Mouse (Mus musculus): ENCODE data around the gene Lsm3. TPM values are rescaled to one million over a fixed set of nuclear protein-coding genes. Genes with fewer than 3 reads are reported as not detected.

The Lsm3 gene
- total RNA-seq, 1 experiment from 2014 or later, result 40.8 TPM

DNA sequence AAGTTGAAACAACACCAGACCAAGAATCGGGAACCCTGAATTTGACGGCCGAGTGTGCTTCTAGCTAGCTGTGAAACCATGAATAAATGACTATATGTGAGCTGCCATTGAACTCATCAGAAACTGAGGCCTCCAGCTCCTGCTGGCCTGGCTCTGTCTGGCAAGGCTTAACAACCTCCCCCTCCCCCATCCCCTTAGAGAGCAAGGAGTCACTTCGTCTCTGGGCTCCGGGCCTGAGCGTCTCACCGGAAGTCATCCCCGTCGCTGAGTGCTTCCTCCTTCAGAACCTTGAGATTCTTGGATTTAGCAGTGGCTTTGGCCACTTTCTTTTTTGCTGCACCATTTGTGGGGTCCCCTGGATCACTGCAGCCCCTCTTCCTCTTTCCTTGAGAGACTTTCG, 5.5 kb upstream of the Lsm3 start:
- no peak for DNase-seq

DNA sequence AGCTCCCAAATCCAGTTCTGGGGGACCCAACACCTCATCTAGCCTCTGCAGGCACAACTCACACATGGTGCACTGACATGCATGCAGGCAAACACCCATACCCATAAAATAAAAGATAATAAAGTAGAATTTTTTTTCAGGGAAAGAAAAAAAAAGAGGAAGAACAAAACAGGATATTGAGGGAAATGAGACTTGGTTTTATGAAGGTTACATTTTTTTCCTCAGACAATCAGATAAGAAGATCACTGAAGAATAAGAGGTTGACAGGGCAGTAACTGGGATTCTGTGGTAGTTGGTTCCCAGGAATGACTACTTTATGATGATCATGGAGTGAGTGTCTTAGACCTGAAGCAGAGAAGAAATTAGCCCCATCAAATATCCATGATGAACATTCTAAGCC, 1.6 kb upstream of the Lsm3 start:
- DNase-seq, result no peak

DNA sequence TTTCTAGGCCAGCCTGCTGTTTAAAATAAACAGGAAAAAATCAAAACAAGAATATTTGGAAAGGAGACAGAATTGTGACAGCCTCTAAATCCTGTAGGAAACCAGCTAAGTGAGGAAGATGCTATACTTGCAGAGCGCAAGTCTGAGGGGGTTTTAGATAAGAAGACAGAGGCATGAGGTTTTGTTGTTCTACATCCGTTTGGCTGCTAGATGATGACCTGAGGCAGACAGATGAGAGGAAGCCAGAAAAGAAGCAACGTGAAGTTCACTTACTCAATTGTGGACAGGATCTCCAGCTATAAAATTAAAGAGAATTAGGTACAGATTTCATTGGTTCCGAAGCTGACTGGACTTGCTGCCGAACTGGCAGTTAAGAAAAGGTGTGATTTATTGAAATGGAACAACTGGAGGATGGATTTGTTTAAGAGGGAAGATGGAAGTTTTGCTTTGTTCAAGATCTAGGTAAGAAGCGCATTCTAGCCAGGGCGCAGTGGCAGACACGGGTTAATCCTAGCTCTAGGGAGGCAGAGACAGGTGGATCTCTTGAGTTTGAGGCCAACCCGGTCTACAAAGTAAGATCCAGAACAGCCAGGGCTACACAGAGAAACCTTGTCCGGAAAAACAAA, 878 bp upstream of the Lsm3 start:
- DNase-seq, result no peak

DNA sequence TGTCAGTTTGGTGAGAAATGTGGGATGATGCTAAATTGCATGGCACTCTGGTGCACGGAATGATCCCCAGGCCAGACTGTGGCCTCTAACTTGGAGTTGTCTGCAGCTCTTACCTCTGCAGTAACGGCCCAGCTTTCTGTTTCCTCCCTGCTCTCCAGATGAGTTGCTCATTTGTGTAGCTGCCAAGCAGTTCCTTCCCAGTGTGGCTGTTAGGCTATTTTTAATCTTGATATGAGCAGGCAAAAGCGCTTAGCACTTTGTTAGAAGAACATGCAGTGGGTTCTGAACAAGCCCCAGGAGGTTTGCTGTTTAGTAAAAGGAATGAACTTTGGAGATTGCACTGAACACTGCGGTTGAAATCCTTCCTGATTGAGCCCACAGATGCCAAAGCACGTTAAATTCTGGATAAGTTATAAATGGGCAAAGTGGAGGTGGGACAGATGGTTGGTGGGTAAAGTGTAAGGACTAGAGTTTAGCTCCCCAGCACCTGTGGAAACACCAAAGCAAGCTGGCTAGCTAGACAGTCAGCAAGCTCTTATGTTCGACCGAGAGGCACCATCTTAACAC, 2.8 kb downstream of the Lsm3 start:
- no peak for DNase-seq

DNA sequence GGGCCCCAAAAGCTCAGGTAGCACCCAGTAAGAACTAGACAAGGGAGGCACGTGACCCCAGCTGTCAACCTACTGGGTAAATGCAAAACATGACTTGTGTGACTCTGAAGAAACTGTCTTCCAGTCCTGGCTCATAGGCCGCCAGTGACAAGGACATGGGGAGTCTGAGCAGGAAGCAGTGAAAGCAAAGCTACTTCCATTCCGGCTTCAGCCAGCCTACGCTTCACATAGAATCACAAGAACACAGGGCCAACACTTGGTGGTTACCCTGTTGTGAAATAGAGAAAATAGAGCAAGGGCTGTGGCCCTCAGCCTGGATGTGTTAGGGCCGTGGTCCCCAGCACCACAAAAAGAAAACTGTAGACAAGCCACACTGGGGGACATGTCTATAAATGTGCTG, 7.1 kb downstream of the Lsm3 start:
- no peak for DNase-seq

DNA sequence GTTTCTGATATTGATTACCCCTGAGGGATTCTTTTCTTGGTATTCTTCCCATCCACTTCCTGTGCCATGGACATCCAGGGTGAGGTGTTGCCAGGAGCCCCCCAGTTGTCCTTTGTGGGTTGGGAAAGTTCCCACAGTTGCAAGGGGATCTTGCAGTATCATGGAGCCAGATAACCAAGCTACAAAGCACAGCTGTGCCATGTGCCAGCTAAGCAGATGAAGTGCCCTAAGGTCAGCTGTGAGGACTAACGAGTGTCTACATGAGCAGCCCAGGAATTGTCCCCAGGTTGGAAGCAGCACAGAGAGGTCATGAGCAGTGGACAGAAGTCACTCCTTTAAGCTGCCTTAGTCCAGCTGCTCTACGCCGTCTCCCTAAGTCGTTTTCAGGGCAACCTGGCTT, 9.8 kb downstream of the Lsm3 start:
- DNase-seq, result no peak

DNA sequence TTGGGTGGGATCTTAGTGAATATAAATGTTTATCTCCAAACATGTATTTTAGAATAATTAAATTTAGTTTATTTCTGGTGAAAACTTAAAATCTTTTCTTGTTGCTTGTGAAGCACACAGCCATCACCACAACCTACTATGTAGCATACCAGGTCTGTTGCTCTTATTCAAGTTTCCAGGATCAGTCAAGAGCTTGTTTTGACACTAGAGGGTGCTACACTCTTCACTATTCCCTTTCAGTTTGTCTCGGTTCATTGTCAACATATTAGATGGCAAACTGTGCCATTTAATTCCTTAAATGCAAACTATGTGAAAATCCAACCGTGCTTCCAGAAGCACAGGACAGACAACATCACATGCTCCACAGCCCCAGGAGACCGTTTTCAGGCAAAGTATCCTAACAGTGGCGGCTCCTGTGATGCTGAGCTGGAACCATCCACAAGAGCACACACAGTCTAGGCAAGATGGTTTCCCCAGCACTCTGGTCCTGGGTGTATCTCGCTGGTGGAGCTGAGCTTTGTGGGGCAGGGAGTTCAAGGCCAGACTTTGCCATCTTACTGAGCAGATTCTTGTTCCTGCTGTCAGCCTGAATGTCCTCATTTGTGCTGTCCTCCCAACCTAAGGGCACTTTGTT, 11.6 kb downstream of the Lsm3 start:
- no peak for DNase-seq

DNA sequence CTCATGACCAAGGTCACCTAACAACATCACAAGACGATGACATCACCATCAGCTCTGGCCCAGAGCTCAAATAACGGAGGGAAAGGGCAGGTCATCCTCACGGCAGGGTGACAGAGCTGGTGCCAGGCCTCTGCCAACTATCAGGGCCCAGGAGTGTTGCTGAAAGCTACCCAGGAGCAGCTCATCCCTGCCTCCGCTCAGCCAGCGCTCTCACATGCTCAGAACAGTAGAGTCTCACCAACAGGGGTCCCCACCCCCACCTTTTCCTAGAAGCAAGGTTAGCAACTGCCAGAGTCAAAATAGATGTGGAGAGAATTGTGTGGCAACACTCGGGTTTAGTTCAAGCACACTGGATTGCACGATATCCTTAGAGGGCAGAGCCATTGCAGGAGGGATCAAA, 12.5 kb downstream of the Lsm3 start:
- peak; percentile 7 for DNase-seq

DNA sequence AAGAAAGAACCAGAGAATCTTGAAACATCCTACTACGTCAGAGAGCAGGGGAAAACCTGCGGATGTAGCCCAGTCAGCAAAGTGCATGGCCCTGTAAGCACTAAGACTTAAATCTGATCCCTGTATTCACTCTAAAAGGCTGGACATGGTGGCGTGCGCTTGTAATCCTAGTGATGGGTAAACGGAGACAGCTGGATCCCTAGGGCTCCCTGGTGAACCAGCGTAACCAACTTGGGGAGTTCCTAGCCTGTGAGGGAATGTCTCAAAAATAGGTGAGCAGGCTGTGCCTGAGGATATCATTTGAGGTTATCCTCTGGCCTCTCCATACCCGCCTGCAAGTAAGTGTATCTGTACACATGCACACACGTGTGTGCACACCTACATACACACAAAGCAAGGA, 14.9 kb downstream of the Lsm3 start:
- DNase-seq, result no peak

DNA sequence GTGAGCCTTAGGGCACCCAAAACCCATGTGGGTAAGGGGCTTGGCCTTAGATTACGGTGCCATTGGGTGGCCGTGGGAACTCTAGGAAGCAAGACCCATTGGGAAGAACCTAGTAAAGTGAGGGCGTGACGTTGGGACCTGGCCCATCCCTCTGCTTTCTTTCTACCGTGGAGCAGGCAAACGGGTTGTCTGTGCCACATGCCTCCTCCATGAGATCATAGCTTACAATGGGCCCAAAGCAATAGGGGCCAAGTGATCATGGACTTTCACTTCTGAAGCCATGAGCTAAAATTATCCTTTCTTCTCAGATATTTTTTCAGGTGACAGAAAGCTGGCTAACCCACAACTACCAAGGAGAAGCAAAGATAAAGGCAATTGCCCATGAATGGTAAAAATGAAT, 15.5 kb downstream of the Lsm3 start:
- no peak for DNase-seq

DNA sequence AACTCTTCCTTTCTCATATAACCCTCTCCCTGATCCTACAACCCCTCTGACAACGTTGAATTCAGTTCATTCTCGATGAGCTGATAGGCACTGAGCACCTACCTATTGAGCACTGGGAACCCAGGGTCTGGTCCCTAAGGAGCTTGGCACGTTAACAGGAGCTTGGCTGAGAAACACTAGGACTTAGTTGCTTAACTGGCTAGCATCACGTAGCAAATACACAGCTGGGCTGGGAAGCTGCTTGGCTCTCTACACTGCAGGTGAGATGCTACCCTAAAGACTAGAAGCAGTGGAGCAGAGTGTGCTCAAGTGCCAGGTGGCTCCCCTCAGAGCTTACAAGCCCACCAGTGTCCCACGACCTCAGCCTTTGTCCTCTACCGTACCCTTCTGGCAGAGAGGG, 16.9 kb downstream of the Lsm3 start:
- DNase-seq, result no peak

DNA sequence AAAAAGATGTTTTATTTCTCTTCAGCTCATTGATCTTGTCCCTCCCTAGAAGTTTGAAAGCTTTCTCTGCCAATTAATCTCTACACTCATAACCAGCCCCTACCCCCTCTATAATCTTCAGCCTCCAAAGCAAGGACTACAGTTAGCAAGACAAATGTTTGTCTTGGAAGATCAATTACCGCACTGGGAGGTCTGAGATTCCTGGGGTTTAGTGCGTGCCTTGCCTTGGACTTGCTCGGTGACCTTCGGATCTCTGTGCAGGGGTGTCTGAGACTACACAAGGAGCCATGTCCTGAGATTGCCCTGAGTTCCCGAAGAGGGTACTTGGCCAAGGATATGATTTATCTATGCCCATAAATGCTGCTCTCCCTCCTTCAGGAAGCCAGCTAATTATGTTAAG, 17.6 kb downstream of the Lsm3 start:
- DNase-seq, result no peak

DNA sequence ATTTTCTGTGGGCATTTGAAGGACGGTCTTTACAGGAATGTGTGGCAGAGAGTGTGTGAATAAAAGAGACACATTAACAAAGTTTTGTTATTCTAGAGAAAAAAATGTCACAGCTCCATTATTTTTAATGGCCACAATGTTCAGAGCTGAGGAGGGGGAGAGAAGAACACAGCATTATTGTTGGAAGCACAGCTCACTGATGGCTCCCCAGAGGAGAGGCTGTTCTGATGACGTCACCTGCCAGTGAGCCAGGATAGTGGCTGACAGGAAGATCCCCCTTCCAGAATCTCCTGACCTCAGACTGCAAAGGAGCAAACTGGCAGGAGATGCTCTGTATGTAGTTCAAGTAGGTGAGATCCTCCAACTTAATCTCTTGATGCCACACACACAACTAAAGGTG, 18.0 kb downstream of the Lsm3 start:
- no peak for DNase-seq

DNA sequence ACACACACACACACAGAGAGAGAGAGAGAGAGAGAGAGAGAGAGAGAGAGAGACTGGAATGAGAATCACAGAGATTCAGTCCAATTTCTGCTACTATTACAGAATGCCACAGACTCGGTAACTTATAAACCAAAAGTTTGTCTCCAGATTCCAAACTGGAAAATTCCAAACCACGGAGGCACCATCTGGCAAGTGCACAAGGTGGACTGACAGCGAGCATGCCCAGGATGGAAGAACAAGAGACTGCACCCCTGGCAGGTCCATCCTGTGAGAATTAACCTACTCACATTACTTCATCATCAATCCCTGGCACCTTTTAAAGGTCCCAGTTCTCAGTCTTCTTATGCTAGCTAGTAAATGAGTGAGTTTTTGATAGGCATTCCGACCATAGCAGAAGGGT, 18.5 kb downstream of the Lsm3 start:
- DNase-seq, result no peak

DNA sequence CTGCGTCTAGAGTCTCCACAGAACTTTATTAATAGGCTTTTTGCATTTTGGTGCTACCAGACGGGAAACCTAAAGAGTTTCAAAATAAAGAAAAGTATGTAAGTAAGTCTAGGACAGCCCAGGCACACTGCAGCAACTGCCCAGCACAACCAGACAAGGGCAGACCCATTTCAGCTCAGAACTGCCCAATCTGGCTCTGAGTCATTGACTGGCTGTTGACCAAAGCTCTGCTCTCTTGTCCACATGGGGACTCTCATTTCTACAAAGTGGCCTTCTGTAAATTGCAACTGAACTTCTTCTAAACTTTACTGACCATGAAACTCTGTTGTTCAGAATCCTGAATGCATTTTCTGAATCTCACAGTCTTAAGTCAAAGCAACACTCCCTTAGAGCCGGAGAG, 19.5 kb downstream of the Lsm3 start:
- peak; percentile 27 for DNase-seq

DNA sequence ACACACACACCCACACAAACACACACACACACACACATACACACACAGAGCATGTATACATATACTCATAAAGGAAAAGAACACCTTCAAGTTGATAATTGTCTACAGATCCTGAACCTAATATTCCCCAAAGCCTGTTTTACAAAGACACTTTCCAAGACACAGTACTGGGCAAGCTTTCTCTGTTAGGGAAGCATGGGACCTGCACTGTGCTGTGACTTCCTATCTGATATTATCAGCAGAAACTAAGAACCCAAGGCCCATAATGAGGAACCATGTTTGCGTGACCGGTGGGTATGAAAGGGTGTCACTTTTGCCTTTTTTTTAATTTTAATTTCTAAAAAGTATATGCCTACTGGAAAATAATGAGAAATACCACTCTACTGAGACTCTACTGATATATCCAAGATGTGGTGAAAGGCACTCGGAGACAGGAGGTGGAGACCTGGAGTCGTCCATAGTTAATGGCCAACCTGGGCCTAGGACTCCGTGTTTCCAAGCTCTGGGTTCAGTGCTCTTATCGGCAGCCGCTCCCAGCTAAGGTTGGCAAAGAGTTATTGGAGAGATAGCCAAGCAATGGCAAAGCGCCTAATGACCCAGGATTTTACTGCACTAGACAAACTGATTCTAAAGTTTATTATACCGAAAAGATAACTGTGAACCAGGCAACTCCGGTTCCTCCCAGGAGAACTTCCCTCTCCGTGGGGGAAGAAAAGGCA, 20.5 kb downstream of the Lsm3 start:
- DNase-seq, result no peak

DNA sequence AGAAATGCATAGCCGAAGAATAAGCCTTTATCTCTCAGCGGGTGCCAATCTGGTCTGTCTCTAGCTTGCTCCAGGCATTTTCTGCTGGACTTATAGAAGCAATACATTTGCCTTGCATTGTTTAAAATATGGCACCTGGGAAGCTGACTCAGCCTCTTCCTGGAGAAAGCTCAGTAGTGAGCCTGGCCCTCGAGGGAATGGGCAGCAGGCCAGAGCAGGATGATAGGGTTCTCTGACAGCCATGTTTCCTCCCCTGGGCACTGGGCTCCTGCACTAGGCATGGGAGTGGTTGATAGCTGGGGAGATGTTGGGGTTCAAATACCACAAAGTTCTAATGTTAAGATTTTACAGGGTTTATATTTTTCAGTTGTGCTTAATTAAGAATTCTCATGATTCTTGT, 25.5 kb downstream of the Lsm3 start:
- no peak for DNase-seq

DNA sequence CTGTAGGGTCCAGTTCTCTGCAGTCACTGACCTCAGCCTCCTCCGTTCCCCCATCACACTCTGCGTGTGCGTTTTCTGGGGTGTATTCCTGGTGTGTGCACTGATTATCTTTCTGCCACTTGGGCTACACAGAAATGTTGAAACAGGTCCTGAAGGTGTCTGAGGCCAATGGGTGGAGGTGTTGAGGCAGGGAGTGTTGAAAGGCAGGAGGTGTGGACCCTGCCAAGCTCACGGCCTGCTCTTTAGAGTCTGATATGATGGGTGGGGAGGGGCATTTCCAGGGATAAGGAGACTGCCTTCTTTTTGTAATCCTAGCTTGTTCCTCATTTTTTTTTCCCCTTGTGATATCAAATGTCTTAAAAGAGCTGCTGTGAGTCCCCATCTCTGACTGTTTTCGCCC, 27.3 kb downstream of the Lsm3 start:
- DNase-seq, result no peak

DNA sequence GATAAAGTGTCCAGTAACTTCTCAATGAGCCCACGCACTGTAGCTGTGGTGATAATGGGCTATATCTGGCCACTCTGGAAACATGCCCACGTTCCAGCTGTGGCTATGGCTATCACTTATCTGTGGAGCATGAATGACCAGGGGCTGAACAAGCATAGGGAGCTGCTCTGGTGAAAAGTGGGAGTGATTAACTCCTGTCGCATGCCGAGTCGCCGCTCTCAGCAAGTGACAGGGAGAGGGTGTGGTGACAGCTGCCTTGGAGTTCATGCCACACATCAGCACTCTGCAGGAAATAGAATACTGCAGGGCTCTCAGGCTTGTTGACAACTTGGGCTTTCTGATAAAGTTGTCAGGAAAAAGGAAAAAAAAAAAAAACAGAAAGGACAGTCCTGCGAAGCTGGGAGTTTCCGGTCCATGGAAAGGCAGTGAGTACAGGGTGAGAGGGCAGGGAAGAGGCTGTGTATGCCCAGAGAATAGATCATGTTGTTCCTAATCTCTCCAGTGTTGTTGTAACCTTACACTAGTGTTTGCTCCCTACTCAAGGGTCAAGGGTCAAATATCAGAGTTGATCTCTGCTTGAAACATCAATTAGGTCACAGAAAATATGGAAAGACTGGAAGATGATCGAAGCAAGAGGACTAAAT, 30.6 kb downstream of the Lsm3 start:
- DNase-seq, result no peak

DNA sequence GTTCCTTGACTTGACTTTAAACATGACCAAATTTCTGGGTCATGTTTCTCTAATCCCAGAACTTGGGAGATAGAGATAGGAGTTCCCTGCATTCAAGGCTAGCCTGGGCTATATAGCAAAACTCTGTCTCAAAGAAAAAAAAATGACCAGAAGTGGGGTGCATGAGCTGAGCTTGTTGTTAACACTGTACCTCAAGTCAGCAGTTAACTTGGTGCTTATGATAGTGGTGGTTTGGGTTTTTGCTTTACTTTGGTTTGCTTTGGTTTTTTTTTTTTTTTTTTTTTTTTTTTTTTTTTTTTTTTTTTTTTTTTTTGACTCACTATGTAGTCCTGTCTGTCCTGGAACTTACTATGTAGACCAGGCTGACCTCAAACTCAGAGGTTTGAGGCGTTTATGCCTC, 31.6 kb downstream of the Lsm3 start:
- no peak for DNase-seq

DNA sequence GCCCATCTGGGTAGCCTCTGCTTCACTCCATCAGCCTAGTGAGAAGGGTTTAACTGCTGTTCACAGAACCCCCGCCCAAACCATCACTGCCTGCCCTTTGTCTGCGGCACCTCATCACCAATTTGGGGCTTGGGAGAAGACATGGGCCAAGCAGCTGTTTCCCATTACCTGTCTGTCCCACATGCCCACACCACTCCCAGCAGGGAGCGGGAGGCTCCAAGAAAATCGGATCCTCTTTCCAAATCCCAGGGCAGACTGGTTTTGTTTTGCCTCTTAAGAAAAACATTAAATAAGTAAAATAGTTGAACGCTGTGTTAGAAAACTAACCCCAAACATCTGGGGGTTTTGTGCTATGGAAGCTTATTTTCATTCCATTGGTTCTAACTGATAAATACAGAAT, 33.9 kb downstream of the Lsm3 start:
- DNase-seq, result no peak

DNA sequence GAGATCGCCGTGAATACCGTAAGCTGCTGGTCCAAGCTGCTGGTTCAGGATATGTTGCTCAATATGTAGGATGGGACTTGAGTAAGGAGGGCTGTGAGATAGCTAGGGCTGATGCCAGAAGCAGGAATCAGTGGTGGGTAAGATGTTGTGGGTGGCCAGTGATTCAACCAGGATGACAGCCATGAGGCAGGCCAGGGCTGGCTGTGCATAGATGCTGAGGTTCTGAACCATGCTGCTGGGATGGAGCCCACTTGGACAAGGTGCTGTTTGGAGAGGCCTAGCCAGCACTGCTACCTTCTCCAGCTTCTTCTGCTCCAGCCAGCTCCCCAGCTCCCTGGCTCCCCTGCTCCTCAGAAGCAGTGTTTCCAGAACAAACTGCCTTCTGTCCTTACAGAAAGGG, 35.9 kb downstream of the Lsm3 start:
- DNase-seq, result no peak

DNA sequence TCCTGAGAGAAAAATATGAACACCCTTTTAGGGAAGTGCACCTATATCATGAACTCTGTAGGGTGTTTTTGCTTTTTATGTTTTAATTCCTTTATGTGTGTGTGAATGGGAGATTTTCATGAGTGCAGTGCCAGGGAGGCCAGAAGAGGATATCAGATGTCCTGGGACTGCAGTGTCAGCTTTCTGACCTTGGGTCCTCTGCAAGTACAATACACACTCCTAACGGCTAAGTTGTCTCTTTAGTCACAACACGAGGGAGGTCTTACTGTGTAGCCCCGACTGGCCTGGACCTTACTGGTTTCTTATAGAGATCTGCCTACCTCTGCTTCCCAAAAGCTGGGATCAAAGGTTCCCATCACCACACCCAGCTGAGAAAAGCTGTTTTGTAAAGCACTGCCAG, 37.0 kb downstream of the Lsm3 start:
- DNase-seq, result no peak

Data from adrenal gland, postnatal 25 days (tissue).